Mouse (Mus musculus) testis, adult 2 months (tissue): ENCODE measurements around the gene Tceal8. TPM values are rescaled to one million over a fixed set of nuclear protein-coding genes. Genes with fewer than 3 reads are reported as not detected.

Source experiments
- H3K27ac ChIP-seq: fragments of 200-500 bp; 2 replicates; pipeline ENCODE4 v1.5.1; 2012; ENCODE audit warnings: low read depth, low read length; ENCODE audit not compliant: control insufficient read depth, insufficient read depth
- H3K27me3 ChIP-seq: fragments of 200-500 bp; 2 replicates; pipeline ENCODE4 v1.6.1; 2012; ENCODE audit warnings: mild to moderate bottlenecking, low read length, moderate library complexity; ENCODE audit not compliant: control insufficient read depth, insufficient read depth
- H3K36me3 ChIP-seq: fragments of 200-500 bp; 2 replicates; pipeline ENCODE4 v1.6.1; 2012; ENCODE audit warnings: mild to moderate bottlenecking, low read length; ENCODE audit not compliant: control insufficient read depth, insufficient read depth
- H3K4me1 ChIP-seq: fragments of 200-500 bp; 2 replicates; pipeline ENCODE4 v1.6.1; 2012; ENCODE audit warnings: low read length; ENCODE audit not compliant: control insufficient read depth, insufficient read depth
- H3K4me3 ChIP-seq: fragments of 200-500 bp; 2 replicates; pipeline ENCODE4 v1.5.1; 2012; ENCODE audit warnings: low read depth, mild to moderate bottlenecking, low read length, moderate library complexity, mixed read lengths; ENCODE audit not compliant: control insufficient read depth
- CTCF ChIP-seq: fragments of 200-500 bp; IDR thresholded peaks from 2 replicates; pipeline ENCODE4 v1.5.1; 2012; ENCODE audit warnings: low read depth, mild to moderate bottlenecking, inconsistent platforms, low read length, moderate library complexity; ENCODE audit not compliant: control insufficient read depth, insufficient read depth, insufficient replicate concordance
- POLR2A ChIP-seq: fragments of 200-500 bp; IDR thresholded peaks from 2 replicates; pipeline ENCODE4 v1.6.1; 2012; ENCODE audit warnings: low read depth, mild to moderate bottlenecking, inconsistent platforms, low read length, moderate library complexity; ENCODE audit not compliant: control insufficient read depth
- polyA plus RNA-seq: library from polyadenylated mRNA; depleted of rRNA; stranded (reverse); fragments of >200 nt; gene quantifications from 2 replicates; pipeline ENCODE4 v1.2.3, GENCODE M21; 2012

Tceal8 gene
- polyA plus RNA-seq, 1 experiment: 4.2 TPM

GRCm38 (mm10) chrX:136196873-136197272 is 24.7 kb upstream of the Tceal8 start:
- Histone ChIP-seq H3K27ac (no peak overlapping the region), H3K36me3 (no peaks in the 10 kb centered on the region), H3K4me1 (no peaks in the 10 kb centered on the region), H3K27me3 (no peaks in the 10 kb centered on the region), H3K4me3 (no peak overlapping the region)
- TF ChIP-seq CTCF (no peak), POLR2A (no peak)

- TF ChIP-seq CTCF: no peak
- Histone ChIP-seq H3K27me3 (no peaks in the 10 kb centered on the region), H3K4me1 (no peaks in the 10 kb centered on the region), H3K4me3 (no peak overlapping the region), H3K27ac (0 out of 2 replicates have a peak overlapping the region, but pooled peaks have one; percentile 58), H3K36me3 (no peaks in the 10 kb centered on the region)
Observed at GRCm38 (mm10) chrX:136195193-136195944, 23.2 kb upstream of the Tceal8 start.

DNA sequence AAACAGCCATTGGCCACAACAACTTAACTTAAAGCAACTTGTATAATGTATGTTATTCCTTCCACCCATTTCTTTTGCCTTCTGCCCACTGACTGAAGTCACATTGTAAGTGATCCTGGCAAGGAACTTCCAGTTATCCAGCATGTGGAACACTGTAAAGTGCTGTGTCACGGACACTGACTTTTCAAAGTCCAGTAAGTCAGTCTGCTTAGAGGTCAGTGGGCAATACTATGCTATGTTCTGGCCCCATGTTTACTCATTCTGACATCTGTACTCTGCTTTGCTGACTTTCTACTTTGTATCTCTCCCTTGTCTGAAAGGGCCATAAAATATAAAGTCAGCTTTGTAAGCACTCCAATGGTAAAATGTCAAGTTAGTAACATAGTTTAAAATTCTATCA is 11.0 kb upstream of the Tceal8 start:
- H3K27me3 ChIP-seq: no peaks in the 10 kb centered on the region
- no peak overlapping the region for H3K4me3 ChIP-seq
- no peaks in the 10 kb centered on the region for H3K36me3 ChIP-seq
- no peak overlapping the region for H3K27ac ChIP-seq
- no peaks in the 10 kb centered on the region; the same call in 1 of the 2 replicates for H3K4me1 ChIP-seq
- TF ChIP-seq CTCF: no peak
- no peak for TF ChIP-seq POLR2A

DNA sequence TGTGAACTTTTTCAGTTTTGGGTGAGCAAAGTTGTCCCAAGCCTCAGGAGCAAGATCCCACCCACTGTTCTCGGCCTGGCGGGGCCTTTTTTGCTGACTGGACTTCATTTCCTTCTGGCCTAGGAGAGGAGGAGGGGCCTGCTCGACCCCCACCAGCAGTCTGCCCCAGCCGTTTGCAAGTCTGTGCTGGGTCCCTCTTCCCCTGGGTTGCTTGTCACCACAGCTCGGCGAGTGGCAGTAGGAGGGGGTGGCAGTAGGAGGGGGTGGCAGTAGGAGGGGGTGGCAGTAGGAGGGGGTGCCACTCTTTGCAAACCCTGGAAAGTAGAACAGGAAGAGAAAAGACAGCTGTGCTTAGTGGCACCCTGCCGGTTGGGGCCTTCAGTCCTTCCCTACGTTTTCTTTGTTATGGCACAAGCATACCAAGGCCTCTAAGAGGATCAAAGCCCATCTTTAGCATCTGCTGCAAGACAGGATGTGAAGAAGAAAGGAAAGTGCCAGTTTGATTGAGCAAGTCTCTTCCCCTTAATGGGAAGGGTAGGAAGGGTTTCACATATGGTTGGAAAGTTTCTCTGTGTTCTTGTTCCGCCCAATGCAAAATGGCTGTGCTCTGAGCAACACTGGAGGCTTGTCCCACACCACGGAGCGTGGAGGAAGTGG is 8.9 kb upstream of the Tceal8 start:
- Histone ChIP-seq H3K36me3 (no peaks in the 10 kb centered on the region), H3K4me3 (no peak overlapping the region), H3K27me3 (no peaks in the 10 kb centered on the region), H3K27ac (no peak overlapping the region), H3K4me1 (no peaks in the 10 kb centered on the region; the same call in 1 of the 2 replicates)
- TF ChIP-seq CTCF (no peak), POLR2A (no peak)

DNA sequence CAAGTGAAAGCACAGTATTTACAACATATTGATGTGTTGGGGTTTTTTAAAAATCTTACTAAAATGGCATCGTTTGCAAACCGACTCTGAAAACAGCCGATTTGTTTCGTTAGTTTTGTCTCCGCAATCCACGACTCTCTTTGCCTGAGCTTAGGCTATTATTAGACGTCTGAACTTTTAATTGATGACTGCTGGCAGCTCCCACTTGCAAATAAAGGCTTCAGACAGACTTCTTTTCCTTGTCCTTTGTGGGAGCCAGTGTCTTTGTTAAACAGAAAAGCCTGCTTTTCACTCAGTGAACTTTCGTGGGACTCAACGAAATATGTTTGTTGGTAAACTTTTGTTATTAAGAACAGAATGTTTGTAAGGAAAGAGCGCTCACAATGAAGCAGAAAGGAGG is 644 bp upstream of the Tceal8 start:
- TF ChIP-seq CTCF (no peak), POLR2A (no peak)
- Histone ChIP-seq H3K27ac (no peak overlapping the region), H3K4me1 (no peaks in the 10 kb centered on the region; the same call in none of the 2 replicates), H3K27me3 (no peaks in the 10 kb centered on the region), H3K36me3 (no peaks in the 10 kb centered on the region), H3K4me3 (no peak overlapping the region)

- H3K27me3 ChIP-seq: no peaks in the 10 kb centered on the region
- H3K36me3 ChIP-seq: no peaks in the 10 kb centered on the region
- no peak for TF ChIP-seq CTCF
- no peak for TF ChIP-seq POLR2A
Observed at GRCm38 (mm10) chrX:136171189-136172117, 689 bp downstream of the Tceal8 start.

GRCm38 (mm10) chrX:136170625-136171024 is 1.5 kb downstream of the Tceal8 start:
- Histone ChIP-seq H3K27me3 (no peaks in the 10 kb centered on the region), H3K27ac (no peak overlapping the region), H3K36me3 (no peaks in the 10 kb centered on the region), H3K4me1 (no peaks in the 10 kb centered on the region; the same call in none of the 2 replicates), H3K4me3 (no peak overlapping the region)
- TF ChIP-seq POLR2A (no peak), CTCF (no peak)

More at GRCm38 (mm10) chrX:136171189-136172117, 689 bp downstream of the Tceal8 start:
- H3K4me1 ChIP-seq: no peaks in the 10 kb centered on the region; the same call in none of the 2 replicates
- H3K27ac ChIP-seq: peak overlapping the region; percentile 75
- peak overlapping the region; percentile 82 for H3K4me3 ChIP-seq
